1 mouse cellular context compared by ENCODE assay signal in the genomic region with DNA sequence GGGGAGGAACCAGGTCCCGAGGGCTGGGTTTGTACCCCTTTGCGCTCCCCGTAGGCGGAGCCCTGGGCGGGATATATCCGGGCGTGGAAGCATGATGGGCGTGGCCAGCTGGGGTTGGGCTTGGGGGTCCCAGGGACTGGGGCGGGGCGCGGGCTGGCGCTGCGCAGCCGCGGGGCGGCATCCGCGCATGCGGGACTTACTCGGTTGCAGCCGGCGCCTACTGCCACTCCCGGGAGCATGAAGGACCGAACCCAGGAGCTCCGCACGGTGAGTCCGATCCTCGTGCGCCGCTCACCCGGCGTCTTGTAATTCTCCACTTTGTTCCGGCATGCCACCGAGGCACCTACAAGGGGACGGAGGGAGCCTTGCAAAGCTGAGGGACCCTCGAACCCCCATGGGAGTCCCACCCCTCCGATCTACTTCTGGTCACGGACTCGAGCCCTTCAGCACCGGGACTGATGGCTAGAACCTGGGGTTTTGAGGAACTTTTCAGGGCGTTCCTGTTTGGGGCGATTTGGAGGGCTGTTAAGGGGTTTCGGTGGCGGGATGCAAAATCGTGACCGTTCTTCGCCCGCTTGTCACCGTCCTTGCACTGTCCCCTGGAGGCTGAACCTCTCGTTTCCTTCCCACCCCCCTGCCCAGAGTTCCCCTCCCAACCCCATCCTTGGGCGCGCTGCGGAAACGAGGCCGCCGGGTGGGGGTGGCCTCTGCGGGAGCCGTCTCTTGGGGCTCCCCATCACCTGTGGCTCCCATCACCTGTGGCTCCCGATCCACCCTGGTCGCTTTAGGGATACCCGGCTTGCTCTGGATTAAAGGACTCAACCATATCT.
TF ChIP-seq lines count a peak whose summit lies in the region.

A gene (plus strand): TSS at position 139 of the 830 bp plus-strand sequence.

TF ChIP-seq in CH12.LX, 34 proteins besides CTCF, POLR2A, EP300 and RAD21 (continued from another document):
- TF ChIP-seq MXI1 (IDR thresholded peaks at IDR 0.05; ENCODE audit: low read depth, low read length): 0 out of 2 replicates have a peak, but pooled peaks have one; percentile 53
- peak; percentile 43; the same call in 1 of the 2 replicates for TF ChIP-seq ZMIZ1 (IDR thresholded peaks at IDR 0.05; ENCODE audit: low read depth, low read length)
- TF ChIP-seq ELF1 (IDR thresholded peaks at IDR 0.05; ENCODE audit: low read depth, low read length): 0 out of 2 replicates have a peak, but pooled peaks have one; percentile 28
- no peak for TF ChIP-seq USF2 (conservative IDR thresholded peaks at IDR 0.05; ENCODE audit: low read depth, low read length)
- TF ChIP-seq JUN (IDR thresholded peaks at IDR 0.05; ENCODE audit: insufficient read depth, low read depth, low read length): no peak
- TF ChIP-seq HCFC1 (IDR thresholded peaks at IDR 0.05; ENCODE audit: low read depth, low read length): 0 out of 2 replicates have a peak, but pooled peaks have one; percentile 26
- TF ChIP-seq UBTF (IDR thresholded peaks at IDR 0.05; ENCODE audit: low read depth, low read length): peak; percentile 75; the same call in 1 of the 2 replicates
- no peak for TF ChIP-seq GABPA (IDR thresholded peaks at IDR 0.05; ENCODE audit: insufficient replicate concordance, low read depth, low read length)
- TF ChIP-seq BHLHE40 (IDR thresholded peaks at IDR 0.05; ENCODE audit: low read depth, low read length): no peak
- TF ChIP-seq MAFK (IDR thresholded peaks at IDR 0.05; ENCODE audit: insufficient replicate concordance, low read length): no peak
- TF ChIP-seq RCOR1 (conservative IDR thresholded peaks at IDR 0.05; ENCODE audit: low read depth, low read length): no peak
- no peak for TF ChIP-seq SMC3 (IDR thresholded peaks at IDR 0.05; ENCODE audit: low read depth, low read length)
- no peak for TF ChIP-seq ZKSCAN1 (IDR thresholded peaks at IDR 0.05; ENCODE audit: borderline replicate concordance, low read depth, low read length)
- no peak for TF ChIP-seq MEF2A (IDR thresholded peaks at IDR 0.05; ENCODE audit: borderline replicate concordance, low read depth, low read length)
- 0 out of 2 replicates have a peak, but pooled peaks have one; percentile 51 for TF ChIP-seq SIN3A (IDR thresholded peaks at IDR 0.05; ENCODE audit: low read length)
- TF ChIP-seq JUND (conservative IDR thresholded peaks at IDR 0.05; ENCODE audit: low read depth, low read length): no peak
- peak; percentile 40; the same call in 1 of the 2 replicates for TF ChIP-seq TBP (conservative IDR thresholded peaks at IDR 0.05; ENCODE audit: low read depth, low read length)
- no peak for TF ChIP-seq MAX (IDR thresholded peaks at IDR 0.05; ENCODE audit: low read length)
- peak; percentile 35; the same call in 1 of the 2 replicates for TF ChIP-seq TCF12 (IDR thresholded peaks at IDR 0.05; ENCODE audit: low read depth, low read length)
- TF ChIP-seq IRF4 (IDR thresholded peaks at IDR 0.05; ENCODE audit: low read depth, low read length): no peak
- TF ChIP-seq ZNF384 (IDR thresholded peaks at IDR 0.05; ENCODE audit: low read depth, low read length): no peak
- no peak for TF ChIP-seq PAX5 (IDR thresholded peaks at IDR 0.05; ENCODE audit: low read length)
- 0 out of 2 replicates have a peak, but pooled peaks have one; percentile 14 for TF ChIP-seq CHD2 (IDR thresholded peaks at IDR 0.05; ENCODE audit: low read length)
- TF ChIP-seq CHD1 (IDR thresholded peaks at IDR 0.05; ENCODE audit: low read depth, low read length): no peak
- no peak for TF ChIP-seq POLR2AphosphoS2 (IDR thresholded peaks at IDR 0.05; ENCODE audit: low read depth, low read length)
- no peak for TF ChIP-seq USF1 (IDR thresholded peaks at IDR 0.05; ENCODE audit: low read depth, low read length)
- no peak for TF ChIP-seq E2F4 (IDR thresholded peaks at IDR 0.05; ENCODE audit: insufficient replicate concordance, low read depth, low read length)
